Mouse (Mus musculus): ENCODE data around the gene Myo9b. TPM values are rescaled to one million over a fixed set of nuclear protein-coding genes. Genes with fewer than 3 reads are reported as not detected.

The Myo9b gene
- polyA plus RNA-seq, 1 experiment from 2014 or later = 5.1 TPM

DNA sequence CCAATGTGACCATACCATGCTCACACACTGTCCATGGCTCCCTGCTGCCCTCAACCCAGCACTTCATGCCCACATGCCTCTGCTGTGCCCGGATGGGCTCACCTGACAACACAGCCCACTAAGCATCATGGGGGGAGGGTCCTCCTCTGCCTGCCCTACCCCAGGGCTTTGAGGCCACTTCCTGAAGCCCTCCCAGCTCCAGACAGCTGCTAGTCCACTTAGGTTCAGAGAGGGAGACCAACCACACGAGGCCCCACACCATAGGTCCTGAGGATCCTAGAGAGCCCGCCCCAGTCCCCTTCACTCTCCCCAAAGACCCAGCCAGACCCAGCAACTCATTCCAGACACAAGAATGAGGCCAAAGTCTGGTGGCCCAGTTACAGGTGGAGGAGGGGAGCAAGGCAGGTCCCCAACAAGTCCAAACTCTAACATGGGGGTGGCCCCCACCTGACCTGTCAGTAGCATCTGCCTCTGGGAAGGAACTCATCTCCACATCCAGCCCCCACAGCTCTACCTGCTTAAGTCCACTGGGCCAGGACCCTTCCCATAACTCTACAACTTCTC, 107.1 kb downstream of the Myo9b start:
- DNase-seq (no peak), ATAC-seq (no peak)
- Histone ChIP-seq H3K27ac (ENCODE audit: low read depth) (peak overlapping the region; percentile 96), H3K27me3 (ENCODE audit: insufficient read depth, low read length) (peaks cover 16% of the 10 kb centered on the region), H3K9ac (replicated peaks) (peak overlapping the region; percentile 78), H3K4me3 (ENCODE audit: low read depth, low read length) (peak overlapping the region; percentile 70), H3K4me1 (ENCODE audit: insufficient read depth) (peaks cover 40% of the 10 kb centered on the region), H3K4me2 (ENCODE audit: low read depth, low read length) (peak overlapping the region; percentile 92), H3K9me3 (ENCODE audit: low read length) (no peaks in the 10 kb centered on the region), H3K36me3 (replicated peaks; ENCODE audit: insufficient read depth, low read length) (peaks cover 11% of the 10 kb centered on the region; the same call in 1 of the 2 replicates)
- WGBS (ENCODE audit: insufficient replicate concordance) = 52% methylated on average over 3 of the region's 3 CpGs
- TF ChIP-seq EP300 (IDR thresholded peaks at IDR 0.05; ENCODE audit: low read depth) (no peak), CTCF (IDR thresholded peaks at IDR 0.05; ENCODE audit: low read depth) (no peak)

DNA sequence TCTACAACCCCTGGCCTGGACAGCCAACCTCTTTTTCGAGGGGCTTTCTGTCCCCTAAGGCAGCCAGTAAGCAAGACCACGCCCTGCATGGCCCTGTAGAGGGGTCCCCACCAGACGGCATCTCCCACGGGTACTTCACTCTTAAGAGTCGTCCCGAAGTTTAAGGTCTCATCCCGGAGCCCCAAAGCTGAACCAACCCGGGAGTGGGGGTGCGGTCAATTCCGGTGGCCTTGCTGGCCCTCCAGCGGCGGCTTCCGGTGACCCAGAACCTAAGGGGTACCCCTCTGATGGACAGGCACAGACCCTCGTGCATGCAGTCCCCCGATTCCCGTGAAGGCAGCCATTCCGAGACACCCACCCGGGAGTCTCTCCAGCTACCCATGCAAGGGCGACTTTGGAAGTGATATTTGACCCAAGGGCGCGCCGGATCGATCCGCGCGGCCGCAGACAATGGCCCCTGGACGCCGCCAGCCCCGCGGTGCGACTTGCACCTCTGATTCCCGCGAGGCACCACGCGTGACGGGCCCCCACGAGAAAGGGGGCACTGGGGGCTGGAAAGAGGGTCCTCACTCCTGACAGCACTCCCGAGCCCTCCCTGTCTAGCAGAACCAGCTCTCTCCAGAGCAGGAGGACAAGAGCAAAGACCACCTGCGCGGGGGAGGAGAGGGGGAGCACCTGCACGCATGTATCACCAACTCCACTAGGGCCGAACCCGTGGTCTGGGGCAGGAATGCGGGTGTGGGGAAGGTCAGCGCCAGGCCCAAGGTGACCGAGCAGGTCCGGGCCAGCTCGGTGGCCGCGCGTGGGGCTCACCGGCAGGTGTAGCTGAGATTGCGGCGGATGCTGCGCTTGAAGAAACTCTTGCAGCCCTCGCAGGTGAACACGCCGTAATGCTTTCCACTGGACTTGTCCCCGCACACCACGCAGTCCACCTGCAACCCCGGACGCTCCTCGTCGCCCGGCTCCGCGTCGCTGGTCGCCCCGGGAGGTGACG, 108.0 kb downstream of the Myo9b start:
- peak overlapping the region; percentile 96 for H3K27ac ChIP-seq (ENCODE audit: low read depth)
- 5% methylated on average over 70 of the region's 72 CpGs for WGBS (ENCODE audit: insufficient replicate concordance)
- ATAC-seq (no peak), DNase-seq (peak; percentile 53)
- no peak for TF ChIP-seq EP300 (IDR thresholded peaks at IDR 0.05; ENCODE audit: low read depth)
- no peak for TF ChIP-seq CTCF (IDR thresholded peaks at IDR 0.05; ENCODE audit: low read depth)
- H3K4me3 ChIP-seq (ENCODE audit: low read depth, low read length) = peak overlapping the region; percentile 70
- no peaks in the 10 kb centered on the region for H3K9me3 ChIP-seq (ENCODE audit: low read length)
- H3K4me1 ChIP-seq (ENCODE audit: insufficient read depth) = peaks cover 38% of the 10 kb centered on the region
- peak overlapping the region; percentile 78 for H3K9ac ChIP-seq (replicated peaks)
- H3K27me3 ChIP-seq (ENCODE audit: insufficient read depth, low read length) = peaks cover 16% of the 10 kb centered on the region
- H3K36me3 ChIP-seq (replicated peaks; ENCODE audit: insufficient read depth, low read length) = peaks cover 8% of the 10 kb centered on the region; the same call in 1 of the 2 replicates
- H3K4me2 ChIP-seq (ENCODE audit: low read depth, low read length) = peak overlapping the region; percentile 92

DNA sequence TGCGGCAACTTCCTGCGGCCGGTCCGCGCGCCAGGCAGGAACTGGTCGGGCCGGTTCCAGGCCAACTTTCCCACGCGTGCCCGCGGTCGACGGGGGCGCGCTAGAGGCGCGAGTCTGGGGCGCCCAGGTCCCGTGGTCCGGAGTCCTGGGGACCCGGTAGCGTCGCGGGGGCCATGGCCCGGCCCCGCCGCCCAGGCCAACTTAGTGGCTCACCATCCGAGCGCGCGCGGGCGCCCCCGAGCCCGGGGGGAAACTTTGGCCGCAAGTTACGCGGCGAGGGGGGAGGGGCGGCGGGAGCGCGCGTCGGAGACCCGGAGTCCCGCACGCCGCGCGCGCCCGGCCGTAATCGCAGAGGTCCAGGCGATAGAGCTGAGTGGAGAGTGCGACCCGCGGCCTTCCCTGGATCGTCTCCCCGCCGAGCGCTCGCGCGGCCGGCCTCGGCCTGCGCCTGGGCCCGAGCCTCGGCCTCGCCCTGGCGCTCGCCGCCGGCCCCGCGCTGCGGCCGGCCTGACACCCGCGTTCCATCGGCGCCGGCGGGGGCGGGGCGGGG, 109.0 kb downstream of the Myo9b start, which contains the start of gene Nr2f6:
Gene Nr2f6, minus strand, starts transcription at position 540 of the 550 bp plus-strand sequence.
- DNase-seq (peak; percentile 74), ATAC-seq (peak; percentile 5)
- Histone ChIP-seq H3K27ac (ENCODE audit: low read depth) (peak within 1 kb of the TSS; percentile 96), H3K9me3 (ENCODE audit: low read length) (no peaks in the 10 kb centered on the region), H3K4me2 (ENCODE audit: low read depth, low read length) (peak within 1 kb of the TSS; percentile 92), H3K27me3 (ENCODE audit: insufficient read depth, low read length) (peaks cover 16% of the 10 kb centered on the region), H3K9ac (replicated peaks) (peak within 1 kb of the TSS; percentile 78), H3K36me3 (replicated peaks; ENCODE audit: insufficient read depth, low read length) (peaks cover 8% of the 10 kb centered on the region; the same call in 1 of the 2 replicates), H3K4me1 (ENCODE audit: insufficient read depth) (peaks cover 28% of the 10 kb centered on the region), H3K4me3 (ENCODE audit: low read depth, low read length) (peak within 1 kb of the TSS; percentile 70)
- TF ChIP-seq CTCF (IDR thresholded peaks at IDR 0.05; ENCODE audit: low read depth) (no peak), EP300 (IDR thresholded peaks at IDR 0.05; ENCODE audit: low read depth) (no peak)
- WGBS (ENCODE audit: insufficient replicate concordance) = 6% methylated on average over 45 of the region's 89 CpGs

DNA sequence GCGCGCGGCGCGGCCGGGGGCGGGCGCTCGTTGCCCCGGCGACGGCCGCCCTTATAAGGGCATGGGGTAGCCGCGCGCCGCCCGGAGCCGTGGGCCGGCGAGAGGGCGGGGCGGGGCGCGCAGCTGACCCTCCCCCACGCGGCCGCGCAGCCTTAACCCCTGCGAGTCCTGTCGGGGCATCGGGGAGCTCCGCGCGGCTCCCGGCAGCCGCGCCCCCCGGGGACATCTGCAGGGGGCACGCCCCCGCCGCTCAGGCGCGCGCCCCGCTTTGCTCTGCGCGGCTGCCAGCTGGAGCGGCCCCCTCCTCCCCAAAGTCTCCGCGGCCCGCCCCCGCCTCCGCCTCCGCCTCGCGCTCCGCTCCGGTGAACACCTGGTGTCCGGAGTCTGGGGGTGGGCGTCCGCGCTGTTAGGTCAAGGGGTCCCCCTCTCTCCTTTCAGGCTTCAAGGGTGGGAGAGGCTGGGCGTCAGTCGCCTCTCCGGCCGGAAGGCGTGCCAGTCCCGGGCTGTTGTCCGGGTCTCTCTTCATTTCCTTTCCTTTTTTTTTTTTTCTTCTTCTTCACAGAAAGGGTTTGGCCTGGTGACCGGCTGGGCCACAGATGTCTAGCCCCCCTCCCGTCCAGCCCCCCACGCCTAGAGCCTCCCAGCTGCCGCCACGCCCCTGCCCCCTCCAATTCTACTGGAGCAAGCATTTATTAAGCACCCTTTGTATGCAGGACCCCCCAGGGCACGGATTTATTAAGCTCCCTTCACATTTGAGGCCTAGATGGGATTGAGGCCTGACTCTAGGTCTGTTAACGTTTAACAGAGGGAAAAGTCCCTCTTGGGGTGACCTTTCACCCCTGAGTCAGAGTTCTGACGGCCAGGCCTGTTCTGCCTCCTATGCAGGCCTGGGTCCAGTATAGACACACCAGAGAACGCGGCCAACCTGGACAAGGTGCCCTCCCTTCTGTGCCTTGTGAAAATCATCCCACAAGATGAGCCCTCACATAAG, 109.8 kb downstream of the Myo9b start:
- peak; percentile 88 for DNase-seq
- no peaks in the 10 kb centered on the region for H3K9me3 ChIP-seq (ENCODE audit: low read length)
- 6% methylated on average over 48 of the region's 80 CpGs for WGBS (ENCODE audit: insufficient replicate concordance)
- peaks cover 23% of the 10 kb centered on the region for H3K4me1 ChIP-seq (ENCODE audit: insufficient read depth)
- peaks cover 16% of the 10 kb centered on the region for H3K27me3 ChIP-seq (ENCODE audit: insufficient read depth, low read length)
- TF ChIP-seq EP300 (IDR thresholded peaks at IDR 0.05; ENCODE audit: low read depth) (no peak), CTCF (IDR thresholded peaks at IDR 0.05; ENCODE audit: low read depth) (no peak)
- peak overlapping the region; percentile 78 for H3K9ac ChIP-seq (replicated peaks)
- H3K4me2 ChIP-seq (ENCODE audit: low read depth, low read length) = peak overlapping the region; percentile 92
- H3K36me3 ChIP-seq (replicated peaks; ENCODE audit: insufficient read depth, low read length) = peaks cover 7% of the 10 kb centered on the region; the same call in 1 of the 2 replicates
- H3K4me3 ChIP-seq (ENCODE audit: low read depth, low read length) = peak overlapping the region; percentile 70
- peak; percentile 82 for ATAC-seq
- peak overlapping the region; percentile 96 for H3K27ac ChIP-seq (ENCODE audit: low read depth)

DNA sequence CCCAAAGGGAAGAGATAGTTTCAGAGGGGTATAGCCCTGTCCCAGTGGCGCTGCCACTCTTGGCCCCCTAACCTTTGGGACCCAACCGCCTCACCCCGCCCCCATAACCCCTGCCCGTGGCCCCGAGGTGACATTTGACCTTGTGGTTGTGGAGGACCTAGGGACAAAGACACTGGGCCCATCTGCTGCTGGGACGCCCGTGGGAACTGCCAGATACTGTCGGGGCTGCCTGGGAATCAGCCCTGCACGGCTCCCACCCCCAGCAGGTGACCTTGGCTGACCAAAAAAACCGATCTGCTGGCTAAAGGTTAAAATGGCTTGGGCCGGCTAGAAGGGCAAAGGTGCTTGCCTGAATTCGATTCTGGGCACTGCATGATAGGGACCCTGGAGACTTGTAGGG, 110.9 kb downstream of the Myo9b start:
- peak; percentile 59 for DNase-seq
- peak overlapping the region; percentile 92 for H3K4me2 ChIP-seq (ENCODE audit: low read depth, low read length)
- peak overlapping the region; percentile 96 for H3K27ac ChIP-seq (ENCODE audit: low read depth)
- no peaks in the 10 kb centered on the region for H3K9me3 ChIP-seq (ENCODE audit: low read length)
- peaks cover 24% of the 10 kb centered on the region for H3K4me1 ChIP-seq (ENCODE audit: insufficient read depth)
- peak; percentile 22 for ATAC-seq
- 44% methylated on average over 12 of the region's 12 CpGs for WGBS (ENCODE audit: insufficient replicate concordance)
- no peaks in the 10 kb centered on the region for H3K36me3 ChIP-seq (replicated peaks; ENCODE audit: insufficient read depth, low read length)
- no peak overlapping the region for H3K4me3 ChIP-seq (ENCODE audit: low read depth, low read length)
- no peak for TF ChIP-seq CTCF (IDR thresholded peaks at IDR 0.05; ENCODE audit: low read depth)
- peak; percentile 31; the same call in 1 of the 2 replicates for TF ChIP-seq EP300 (IDR thresholded peaks at IDR 0.05; ENCODE audit: low read depth)
- peak overlapping the region; percentile 46 for H3K9ac ChIP-seq (replicated peaks)
- peaks cover 16% of the 10 kb centered on the region for H3K27me3 ChIP-seq (ENCODE audit: insufficient read depth, low read length)

Measured in liver, postnatal 0 days (tissue).